Mouse (Mus musculus): ENCODE measurements around the gene Abl2.

The Abl2 gene

GRCm38 (mm10) chr1:156584175-156584574 is 25.6 kb downstream of the Abl2 start:
- no peak for DNase-seq (ENCODE audit: low spot score in 2 of 2)

- no peak for DNase-seq (ENCODE audit: low spot score in 2 of 2)
Measured at GRCm38 (mm10) chr1:156585512-156585911, 26.9 kb downstream of the Abl2 start.

- DNase-seq (ENCODE audit: low spot score in 2 of 2): no peak
Measured at GRCm38 (mm10) chr1:156589811-156590305, 31.3 kb downstream of the Abl2 start.

- no peak for DNase-seq (ENCODE audit: low spot score in 2 of 2)
Measured at GRCm38 (mm10) chr1:156590357-156590756, 31.8 kb downstream of the Abl2 start.

- DNase-seq (ENCODE audit: low spot score in 2 of 2): peak in 1 of 2 experiments; percentile 33
Measured at GRCm38 (mm10) chr1:156593267-156593666, 34.7 kb downstream of the Abl2 start.

GRCm38 (mm10) chr1:156597089-156597488 is 38.5 kb downstream of the Abl2 start:
- no peak for DNase-seq (ENCODE audit: low spot score in 2 of 2)

- no peak for DNase-seq (ENCODE audit: low spot score in 2 of 2)
Measured at GRCm38 (mm10) chr1:156602545-156602944, 44.0 kb downstream of the Abl2 start.

GRCm38 (mm10) chr1:156605094-156605866 is 46.7 kb downstream of the Abl2 start:
- no peak for DNase-seq (ENCODE audit: low spot score in 2 of 2)

- no peak for DNase-seq (ENCODE audit: low spot score in 2 of 2)
Measured at GRCm38 (mm10) chr1:156605940-156606339, 47.4 kb downstream of the Abl2 start.

- DNase-seq (ENCODE audit: low spot score in 2 of 2): no peak
Measured at GRCm38 (mm10) chr1:156608496-156608895, 49.9 kb downstream of the Abl2 start.

GRCm38 (mm10) chr1:156610257-156610656 is 51.7 kb downstream of the Abl2 start:
- no peak for DNase-seq (ENCODE audit: low spot score in 2 of 2)

- peak; percentile 59 to 68 for DNase-seq (ENCODE audit: low spot score in 2 of 2)
Measured at GRCm38 (mm10) chr1:156613855-156614530, 55.4 kb downstream of the Abl2 start.

GRCm38 (mm10) chr1:156614710-156615109 is 56.1 kb downstream of the Abl2 start:
- DNase-seq (ENCODE audit: low spot score in 2 of 2): no peak

GRCm38 (mm10) chr1:156615381-156616133 is 57.0 kb downstream of the Abl2 start:
- DNase-seq (ENCODE audit: low spot score in 2 of 2): no peak

- no peak for DNase-seq (ENCODE audit: low spot score in 2 of 2)
Measured at GRCm38 (mm10) chr1:156616989-156617598, 58.5 kb downstream of the Abl2 start.

GRCm38 (mm10) chr1:156617811-156618210 is 59.2 kb downstream of the Abl2 start:
- no peak for DNase-seq (ENCODE audit: low spot score in 2 of 2)

GRCm38 (mm10) chr1:156620292-156620909 is 61.8 kb downstream of the Abl2 start:
- DNase-seq (ENCODE audit: low spot score in 2 of 2): no peak

GRCm38 (mm10) chr1:156620951-156621350 is 62.4 kb downstream of the Abl2 start:
- DNase-seq (ENCODE audit: low spot score in 2 of 2): no peak

GRCm38 (mm10) chr1:156624231-156624630 is 65.6 kb downstream of the Abl2 start:
- DNase-seq (ENCODE audit: low spot score in 2 of 2): no peak

GRCm38 (mm10) chr1:156626729-156627128 is 68.1 kb downstream of the Abl2 start:
- no peak for DNase-seq (ENCODE audit: low spot score in 2 of 2)

- peak; percentile 39 to 46 for DNase-seq (ENCODE audit: low spot score in 2 of 2)
Measured at GRCm38 (mm10) chr1:156629984-156630383, 71.4 kb downstream of the Abl2 start.
